Mouse (Mus musculus): ENCODE measurements around the gene Tgm7.
"Not testable (repeated sequence)": the region's sequence is repeated elsewhere in the genome, so short reads cannot be mapped to it uniquely, and the experiment has no call there.

The Tgm7 gene

GRCm38 (mm10) chr2:121109695-121110094 lies at the start of gene Tgm7:
Gene Tgm7, minus strand, starts transcription at chr2:121109795.
- in situ Hi-C loops (cut with MboI; ENCODE audit: unreplicated experiment in 2 of 2) = loop anchor here in 1 of 2 experiments (10.0 kb wide), 2 partner anchors 235 to 625 kb away; no protein-coding TSS in a partner anchor

GRCm38 (mm10) chr2:121153100-121153499 lies 43.5 kb upstream of the Tgm7 start:
- in situ Hi-C loops (cut with MboI; ENCODE audit: unreplicated experiment in 2 of 2) = no loop called here

GRCm38 (mm10) chr2:121149679-121150078 lies 40.1 kb upstream of the Tgm7 start:
- in situ Hi-C loops (cut with MboI; ENCODE audit: unreplicated experiment in 2 of 2) = no loop called here

- in situ Hi-C loops (cut with MboI; ENCODE audit: unreplicated experiment in 2 of 2) = no loop called here
Observed at GRCm38 (mm10) chr2:121142415-121142814, 32.8 kb upstream of the Tgm7 start.

- in situ Hi-C loops (cut with MboI; ENCODE audit: unreplicated experiment in 2 of 2) = no loop called here
Observed at GRCm38 (mm10) chr2:121141216-121142035, 31.8 kb upstream of the Tgm7 start.

GRCm38 (mm10) chr2:121140018-121140882 lies 30.7 kb upstream of the Tgm7 start, which contains the start of the genes Adal and Lcmt2:
Gene Adal, plus strand, starts transcription at chr2:121140428.
Gene Lcmt2, minus strand, starts transcription at chr2:121140653.
- in situ Hi-C loops (cut with MboI; ENCODE audit: unreplicated experiment in 2 of 2) = no loop called here

GRCm38 (mm10) chr2:121139266-121140017 lies 29.8 kb upstream of the Tgm7 start:
- in situ Hi-C loops (cut with MboI; ENCODE audit: unreplicated experiment in 2 of 2) = no loop called here

- in situ Hi-C loops (cut with MboI; ENCODE audit: unreplicated experiment in 2 of 2) = no loop called here
Observed at GRCm38 (mm10) chr2:121137371-121137770, 27.8 kb upstream of the Tgm7 start.

GRCm38 (mm10) chr2:121132822-121133221 lies 23.2 kb upstream of the Tgm7 start:
- in situ Hi-C loops (cut with MboI; ENCODE audit: unreplicated experiment in 2 of 2) = no loop called here

GRCm38 (mm10) chr2:121128865-121129620 lies 19.4 kb upstream of the Tgm7 start:
- in situ Hi-C loops (cut with MboI; ENCODE audit: unreplicated experiment in 2 of 2) = no loop called here

GRCm38 (mm10) chr2:121127536-121127935 lies 17.9 kb upstream of the Tgm7 start:
- in situ Hi-C loops (cut with MboI; ENCODE audit: unreplicated experiment in 2 of 2) = no loop called here

- in situ Hi-C loops (cut with MboI; ENCODE audit: unreplicated experiment in 2 of 2) = not testable (repeated sequence)
Observed at GRCm38 (mm10) chr2:121126302-121126701, 16.7 kb upstream of the Tgm7 start.

GRCm38 (mm10) chr2:121119260-121119659 lies 9.7 kb upstream of the Tgm7 start:
- in situ Hi-C loops (cut with MboI; ENCODE audit: unreplicated experiment in 2 of 2) = no loop called here

GRCm38 (mm10) chr2:121115418-121115817 lies 5.8 kb upstream of the Tgm7 start:
- in situ Hi-C loops (cut with MboI; ENCODE audit: unreplicated experiment in 2 of 2) = no loop called here

- in situ Hi-C loops (cut with MboI; ENCODE audit: unreplicated experiment in 2 of 2) = loop anchor here in 1 of 2 experiments (10.0 kb wide), 2 partner anchors 231 to 621 kb away; no protein-coding TSS in a partner anchor
Observed at GRCm38 (mm10) chr2:121105940-121106339, 3.7 kb downstream of the Tgm7 start.

GRCm38 (mm10) chr2:121102051-121102450 lies 7.5 kb downstream of the Tgm7 start:
- in situ Hi-C loops (cut with MboI; ENCODE audit: unreplicated experiment in 2 of 2) = loop anchor here in 1 of 2 experiments (5.0 to 10.0 kb wide), 3 partner anchors 130 to 617 kb away; partner anchors contain the start of gene Ubr1

- in situ Hi-C loops (cut with MboI; ENCODE audit: unreplicated experiment in 2 of 2) = loop anchor here (10.0 to 25.0 kb wide), 3 partner anchors 55 to 902 kb away; partner anchors contain the start of gene Epb42 (in 1 of the 2)
Observed at GRCm38 (mm10) chr2:121089751-121090150, 19.8 kb downstream of the Tgm7 start.

- in situ Hi-C loops (cut with MboI; ENCODE audit: unreplicated experiment in 2 of 2) = loop anchor here (25.0 kb wide), 2 partner anchors 601 to 901 kb away; no protein-coding TSS in a partner anchor
Observed at GRCm38 (mm10) chr2:121088507-121088906, 21.1 kb downstream of the Tgm7 start.

GRCm38 (mm10) chr2:121085480-121086185 lies 24.0 kb downstream of the Tgm7 start, which contains the start of gene Tgm5:
Gene Tgm5, minus strand, starts transcription at chr2:121085841.
- in situ Hi-C loops (cut with MboI; ENCODE audit: unreplicated experiment in 2 of 2) = loop anchor here (25.0 kb wide), 2 partner anchors 598 to 898 kb away; no protein-coding TSS in a partner anchor

All from v-Abl transformed pro-B cells (cell line).